Mouse (Mus musculus): Measurements from ENCODE around the gene Rab42.

The Rab42 gene

DNA sequence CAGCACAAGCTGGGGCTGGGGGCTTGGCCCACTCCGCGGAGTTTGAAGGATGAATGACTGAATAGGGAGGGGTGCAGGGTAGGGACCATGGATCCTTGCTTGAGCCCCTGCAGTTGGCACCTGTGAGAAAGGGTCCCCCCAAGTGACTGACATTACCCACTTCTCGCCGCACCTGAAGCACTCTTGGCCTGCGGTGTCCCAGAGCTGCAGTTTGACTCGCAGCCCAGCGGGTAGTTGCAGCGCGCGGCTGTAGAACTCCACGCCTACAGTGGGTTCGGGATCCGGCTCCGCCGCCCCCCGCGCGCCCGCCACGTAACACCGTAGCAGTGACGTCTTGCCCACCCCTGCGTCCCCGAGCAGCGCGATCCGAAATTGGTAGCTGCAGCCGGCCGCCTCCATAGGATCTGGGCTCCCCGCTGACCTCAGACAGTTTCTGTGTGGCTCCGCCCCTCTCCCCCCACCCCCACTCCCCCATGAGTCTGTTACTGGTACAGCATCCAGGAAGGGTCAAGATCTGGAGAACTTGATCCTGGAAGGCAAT lies at the start of gene Rab42:
Rab42 (minus strand) TSS at position 447 of the 541 bp plus-strand sequence.
- peak; percentile 67 to 72 for DNase-seq (ENCODE audit: low spot score in 2 of 2)

DNA sequence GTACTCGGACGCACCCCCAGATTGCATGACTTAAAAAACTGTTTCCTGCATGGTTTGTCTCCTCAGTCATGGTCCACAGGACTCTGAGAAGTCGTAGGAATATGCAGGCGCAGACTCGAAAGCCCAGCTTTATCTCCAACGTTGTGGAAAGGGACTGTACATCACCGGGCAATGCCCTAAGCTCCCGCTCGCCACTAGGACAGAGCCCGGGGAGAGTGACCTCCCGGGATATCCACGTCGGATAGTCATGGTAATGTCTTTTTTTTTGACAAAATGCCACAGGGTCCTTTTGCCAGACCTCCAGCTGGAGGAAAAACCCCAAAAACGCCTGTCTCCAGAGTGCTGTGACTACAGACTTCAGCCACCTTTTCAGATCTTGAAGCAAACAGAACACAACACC lies 49.6 kb upstream of the Rab42 start:
- peak; percentile 15 to 22 for DNase-seq (ENCODE audit: low spot score in 2 of 2)

DNA sequence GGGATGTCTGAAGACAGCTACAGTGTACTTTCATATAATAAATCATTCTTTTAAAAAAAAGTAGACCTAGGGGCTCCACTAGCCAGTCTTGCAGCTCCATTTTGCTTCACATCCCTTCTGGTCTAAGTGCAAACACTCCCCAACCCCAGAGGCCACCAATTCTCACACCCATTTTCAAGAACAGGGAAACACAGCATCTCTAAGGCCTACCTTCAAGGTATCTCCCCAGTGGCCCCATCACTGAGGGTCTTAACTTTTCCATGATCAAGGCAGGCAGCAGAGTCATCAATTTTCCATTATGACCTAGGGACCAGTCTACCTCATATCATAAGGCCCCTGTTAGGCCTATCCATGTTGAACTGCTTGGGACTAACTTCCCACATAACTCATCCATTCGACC lies 48.2 kb upstream of the Rab42 start:
- DNase-seq (ENCODE audit: low spot score in 2 of 2), result no peak

GRCm38 (mm10) chr4:132350854-132351253 lies 47.7 kb upstream of the Rab42 start:
- DNase-seq (ENCODE audit: low spot score in 2 of 2), result no peak

DNA sequence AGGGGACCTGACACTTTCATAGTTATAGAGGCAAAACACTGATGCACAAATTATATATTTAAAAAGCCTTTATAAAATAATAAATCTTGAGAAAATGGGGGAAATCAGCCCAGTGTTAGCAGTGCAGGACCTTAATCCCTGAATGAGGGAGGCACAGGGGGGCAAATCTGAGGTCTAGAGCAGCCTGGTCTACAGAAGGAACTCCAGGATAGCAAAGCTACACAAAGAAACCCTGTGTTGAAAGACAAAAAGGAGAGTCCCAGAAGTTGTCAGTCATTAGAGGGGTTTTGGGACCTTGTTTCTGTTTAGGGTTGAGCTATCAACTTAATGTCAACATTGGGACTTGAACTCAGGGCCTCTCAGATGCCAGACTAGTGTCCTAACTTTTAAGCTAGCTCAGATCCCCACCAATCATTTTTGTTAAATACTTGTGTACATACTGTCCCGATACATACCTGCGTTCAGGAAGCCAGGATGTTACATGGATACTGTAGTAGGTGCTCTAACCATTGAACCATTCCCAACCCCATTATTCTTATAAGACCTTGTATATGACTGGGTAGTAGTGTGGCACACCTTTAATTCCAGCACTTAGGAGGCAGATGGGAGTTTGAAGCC lies 47.0 kb upstream of the Rab42 start:
- DNase-seq (ENCODE audit: low spot score in 2 of 2), result no peak

DNA sequence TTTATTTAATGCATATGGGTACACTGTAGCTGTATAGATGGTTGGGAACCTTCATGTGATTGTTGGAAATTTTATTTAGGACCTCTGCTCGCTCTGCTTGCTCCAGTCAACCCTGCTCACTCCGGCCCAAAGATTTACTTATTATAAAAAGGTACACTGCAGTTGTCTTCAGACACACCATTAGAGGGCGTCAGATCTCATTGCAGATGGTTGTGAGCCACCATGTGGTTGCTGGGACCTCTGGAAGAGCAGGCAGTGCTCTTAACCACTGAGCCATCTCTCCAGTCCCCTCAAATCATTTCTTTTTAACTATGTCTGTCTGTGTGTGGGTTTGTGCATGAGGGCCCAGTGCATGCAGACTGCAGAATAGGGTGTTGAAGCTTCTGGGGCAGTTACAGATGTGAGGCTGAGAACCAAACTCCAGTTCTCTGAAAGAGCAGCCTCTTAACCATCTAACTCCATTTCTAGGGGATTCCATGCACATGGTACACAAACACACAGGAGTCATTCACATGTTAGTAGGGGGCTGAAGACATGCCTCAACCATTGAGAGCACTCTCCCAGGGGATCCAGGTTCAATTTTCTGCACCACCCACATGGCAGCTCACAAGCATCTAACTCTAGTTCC lies 46.4 kb upstream of the Rab42 start:
- DNase-seq (ENCODE audit: low spot score in 2 of 2), result no peak

- DNase-seq (ENCODE audit: low spot score in 2 of 2), result no peak
Measured at GRCm38 (mm10) chr4:132346661-132347060, 43.5 kb upstream of the Rab42 start.

DNA sequence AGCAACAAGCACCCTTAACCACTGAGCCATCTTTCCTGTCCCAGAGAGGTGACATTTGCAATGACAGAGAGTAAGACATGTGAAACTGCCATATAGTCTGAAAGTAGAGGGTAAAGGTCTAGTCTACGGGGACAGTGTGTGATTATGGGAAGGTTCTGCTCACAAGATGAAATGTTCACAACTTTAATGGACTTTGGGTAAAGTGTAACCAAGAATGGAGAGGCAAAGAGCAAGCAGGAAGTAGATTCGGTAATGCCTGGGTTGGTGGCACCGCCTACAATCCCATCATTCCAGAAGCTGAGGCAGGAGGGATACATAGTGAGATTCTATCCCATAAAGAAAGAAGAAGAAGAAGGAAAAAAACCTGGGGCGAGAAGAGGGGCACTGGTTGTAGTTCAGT lies 43.1 kb upstream of the Rab42 start:
- no peak for DNase-seq (ENCODE audit: low spot score in 2 of 2)

DNA sequence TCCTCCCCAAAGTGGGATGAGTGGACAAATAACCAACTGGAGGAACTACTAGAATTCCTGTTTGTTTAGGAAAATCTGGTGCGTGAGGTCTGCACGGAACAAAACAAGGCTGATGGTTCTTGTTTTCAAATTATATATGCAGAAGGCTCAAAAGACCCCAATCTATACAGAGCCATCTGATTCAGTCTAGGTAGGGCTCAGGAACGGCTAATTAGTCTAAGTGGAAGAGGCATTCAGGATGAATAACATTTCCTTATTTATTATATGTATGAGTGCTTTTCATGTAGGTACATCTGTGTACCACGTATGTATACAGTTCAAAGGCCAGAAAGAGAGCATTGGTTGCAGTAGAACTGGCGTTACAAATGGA lies 42.6 kb upstream of the Rab42 start:
- no peak for DNase-seq (ENCODE audit: low spot score in 2 of 2)

DNA sequence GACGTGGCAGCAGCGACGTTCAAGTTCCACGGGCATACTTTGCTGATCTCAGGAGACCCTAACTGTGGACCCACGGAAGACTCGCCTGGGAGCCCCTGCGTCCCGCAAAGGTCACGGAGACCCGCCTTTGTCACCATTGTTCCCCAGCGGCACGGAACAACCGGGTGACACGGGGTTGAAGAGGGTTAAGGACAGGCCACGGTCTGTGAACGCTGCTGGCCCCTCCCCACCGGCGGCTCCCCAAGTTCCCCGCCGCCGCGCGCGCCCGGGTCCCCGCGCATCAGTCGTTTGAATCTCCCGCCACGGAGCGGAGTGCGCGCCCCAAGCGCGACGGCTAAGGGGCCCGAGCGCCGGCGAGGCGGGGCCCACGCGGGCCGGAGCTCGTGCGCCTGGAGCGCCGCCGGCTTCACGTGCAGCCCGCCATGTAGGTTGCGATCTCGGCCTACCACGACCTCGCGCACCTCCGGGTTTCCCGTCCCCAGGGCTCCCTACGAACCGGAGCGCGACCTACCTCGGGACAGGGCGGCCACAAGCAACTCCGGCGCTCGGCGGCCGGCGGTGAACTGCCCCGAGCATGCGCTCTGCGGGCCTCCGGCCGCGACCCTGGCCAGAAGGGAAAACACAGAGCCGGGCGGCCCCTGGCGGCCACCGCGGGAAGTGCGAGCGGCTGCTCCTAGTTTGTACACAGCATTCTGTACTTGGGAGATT lies 42.1 kb upstream of the Rab42 start:
- DNase-seq (ENCODE audit: low spot score in 2 of 2), result peak; percentile 96 to 97

- peak; percentile 16 to 20 for DNase-seq (ENCODE audit: low spot score in 2 of 2)
Measured at GRCm38 (mm10) chr4:132344403-132345134, 41.4 kb upstream of the Rab42 start.

DNA sequence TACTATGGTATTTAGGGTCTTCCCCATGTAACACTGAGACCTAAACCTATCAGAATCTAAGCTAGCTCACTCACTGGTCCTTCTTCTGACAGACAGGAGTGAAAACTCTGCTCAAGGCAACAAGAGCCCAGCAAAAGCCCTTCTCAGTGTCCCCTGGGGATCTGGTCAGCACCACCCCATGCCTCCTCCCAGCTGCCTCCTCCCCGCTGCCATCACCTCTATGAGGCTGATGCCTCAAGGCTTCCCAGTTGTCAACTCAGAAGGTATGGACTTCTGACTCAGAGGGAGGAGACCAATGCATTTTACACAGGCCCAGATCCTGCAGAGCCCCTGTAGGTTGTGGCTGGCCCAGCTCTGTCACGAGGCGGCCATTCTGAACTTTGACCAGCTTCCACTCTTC lies 38.3 kb upstream of the Rab42 start:
- no peak for DNase-seq (ENCODE audit: low spot score in 2 of 2)

GRCm38 (mm10) chr4:132338943-132339342 lies 35.8 kb upstream of the Rab42 start:
- DNase-seq (ENCODE audit: low spot score in 2 of 2), result peak; percentile 10 to 18

GRCm38 (mm10) chr4:132332880-132333279 lies 29.7 kb upstream of the Rab42 start:
- no peak for DNase-seq (ENCODE audit: low spot score in 2 of 2)

- DNase-seq (ENCODE audit: low spot score in 2 of 2), result no peak
Measured at GRCm38 (mm10) chr4:132331960-132332359, 28.8 kb upstream of the Rab42 start.

GRCm38 (mm10) chr4:132329835-132330354 lies 26.7 kb upstream of the Rab42 start:
- DNase-seq (ENCODE audit: low spot score in 2 of 2), result no peak

- DNase-seq (ENCODE audit: low spot score in 2 of 2), result peak; percentile 75 to 79
Measured at GRCm38 (mm10) chr4:132329115-132329834, 26.1 kb upstream of the Rab42 start, which contains the start of gene Trnau1ap. Gene Trnau1ap (minus strand): TSS chr4:132329538.

- no peak for DNase-seq (ENCODE audit: low spot score in 2 of 2)
Measured at GRCm38 (mm10) chr4:132328391-132328982, 25.3 kb upstream of the Rab42 start.

- DNase-seq (ENCODE audit: low spot score in 2 of 2), result no peak
Measured at GRCm38 (mm10) chr4:132326481-132326880, 23.3 kb upstream of the Rab42 start.

GRCm38 (mm10) chr4:132315711-132316110 lies 12.5 kb upstream of the Rab42 start:
- DNase-seq (ENCODE audit: low spot score in 2 of 2), result no peak

DNA sequence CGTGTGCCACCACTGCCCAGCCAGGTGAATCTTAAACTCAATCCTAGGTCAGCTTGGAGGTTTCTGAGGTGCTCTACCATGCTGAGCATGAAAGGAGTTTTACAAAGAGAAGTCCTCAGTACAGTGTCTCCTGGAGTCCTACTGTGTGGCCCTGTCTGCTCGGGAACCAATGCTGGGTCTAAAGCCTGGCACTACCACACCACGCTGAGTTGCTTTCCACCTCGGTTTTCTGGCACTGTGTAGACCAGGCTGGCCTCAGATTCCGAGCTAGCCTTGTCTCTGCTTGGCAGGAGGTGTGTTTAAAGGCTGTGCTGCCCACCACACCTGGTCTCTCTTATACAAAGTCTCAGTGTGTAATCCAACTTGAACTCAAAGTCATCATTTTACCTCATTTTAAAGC lies 9.4 kb upstream of the Rab42 start:
- no peak for DNase-seq (ENCODE audit: low spot score in 2 of 2)

All from right cerebral cortex, adult 2 months (tissue).